Mouse (Mus musculus) lung, adult 18-20 months (tissue): Measurements from ENCODE around the gene Fam209.

ENCODE experiments used
- DNase-seq, 2 experiments: peaks; one replicate each; pipeline ENCODE4 v3.0.0; 2022; ENCODE audit warnings: mixed read lengths in 2 of 2

The Fam209 gene

DNA sequence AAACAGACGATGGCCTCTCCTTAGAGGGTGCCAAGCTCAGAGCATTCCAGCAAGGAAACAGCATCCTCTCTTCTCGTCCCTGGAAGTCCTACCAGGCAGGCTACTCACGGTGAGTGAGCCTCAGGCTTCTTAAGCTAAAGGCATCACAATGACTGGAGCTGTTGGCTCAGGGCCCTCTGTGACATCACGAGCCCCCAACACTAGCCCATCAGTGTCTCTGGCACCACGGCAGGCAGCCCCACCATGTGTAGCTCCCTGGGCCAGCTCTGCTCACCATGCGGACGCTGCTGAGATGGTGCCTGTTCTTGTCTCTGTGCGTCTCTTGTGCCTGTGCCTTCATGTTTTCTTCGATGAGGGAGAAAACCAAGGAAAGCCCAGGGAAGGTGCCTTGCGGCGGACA, at the start of gene Fam209:
Fam209 (plus strand) TSS at position 203 of the 400 bp plus-strand sequence.
- no peak for DNase-seq

DNA sequence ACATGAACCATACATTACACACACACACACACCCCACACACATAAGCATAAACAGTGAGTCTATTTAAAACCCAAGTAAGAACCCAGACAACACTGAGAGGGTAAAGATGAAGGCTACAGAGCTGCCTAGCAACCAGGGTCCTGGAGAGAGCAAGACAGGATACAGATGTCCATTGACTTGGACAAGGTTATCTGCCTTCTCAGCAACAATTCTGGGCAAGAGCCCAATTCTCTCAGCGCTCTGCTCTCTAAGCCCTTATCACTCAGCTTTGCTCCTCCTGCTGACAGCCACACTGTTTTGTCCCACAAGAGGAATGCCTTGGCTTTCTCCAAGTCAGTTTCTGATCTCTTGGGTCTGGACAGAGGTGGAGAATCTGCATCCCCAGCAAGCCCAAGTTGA, 41.7 kb upstream of the Fam209 start:
- no peak for DNase-seq

DNA sequence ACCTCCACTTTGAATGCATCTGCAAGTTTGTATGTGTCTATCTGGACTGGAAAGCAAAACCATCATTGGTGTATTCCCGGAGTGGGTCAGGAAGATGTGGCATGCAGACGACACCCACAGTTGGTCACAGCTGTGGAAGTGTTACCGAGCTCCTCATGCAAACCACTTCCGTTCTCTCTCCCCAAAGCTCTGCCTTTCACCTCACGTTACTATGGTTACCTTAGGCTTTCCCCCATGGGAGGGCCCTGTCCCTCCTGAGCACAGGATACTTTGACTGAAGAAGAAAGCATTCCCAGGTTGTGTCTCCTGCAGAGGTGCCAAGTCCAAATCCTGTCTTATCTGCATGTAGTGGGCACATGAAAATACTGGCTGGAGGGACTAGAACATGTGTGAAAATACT, 38.6 kb upstream of the Fam209 start:
- peak; percentile 11 to 13 for DNase-seq

GRCm38 (mm10) chr2:172437371-172437952, 34.9 kb upstream of the Fam209 start:
- DNase-seq, result peak; percentile 15 to 20

GRCm38 (mm10) chr2:172439843-172440639, 32.3 kb upstream of the Fam209 start, which contains the start of gene Rtf2:
Gene Rtf2, plus strand, starts transcription at chr2:172440556.
- peak; percentile 98 to 99 for DNase-seq

DNA sequence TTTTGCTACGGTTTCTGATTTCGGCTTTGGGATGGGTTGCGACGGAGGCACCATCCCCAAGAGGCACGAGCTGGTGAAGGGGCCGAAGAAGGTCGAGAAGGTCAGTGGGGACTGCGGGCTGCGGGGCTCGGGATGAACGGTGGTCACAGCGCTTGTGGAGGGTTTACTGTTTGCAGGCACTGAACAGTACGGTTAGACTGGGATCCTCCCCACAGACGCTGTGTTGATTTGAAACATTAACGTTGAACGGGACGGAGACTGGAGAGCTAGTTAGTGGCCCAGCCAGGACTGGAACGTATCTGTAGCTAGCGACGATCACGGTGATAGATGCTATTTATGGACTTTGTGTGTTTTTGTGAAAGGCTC, 31.7 kb upstream of the Fam209 start:
- DNase-seq, result no peak

DNA sequence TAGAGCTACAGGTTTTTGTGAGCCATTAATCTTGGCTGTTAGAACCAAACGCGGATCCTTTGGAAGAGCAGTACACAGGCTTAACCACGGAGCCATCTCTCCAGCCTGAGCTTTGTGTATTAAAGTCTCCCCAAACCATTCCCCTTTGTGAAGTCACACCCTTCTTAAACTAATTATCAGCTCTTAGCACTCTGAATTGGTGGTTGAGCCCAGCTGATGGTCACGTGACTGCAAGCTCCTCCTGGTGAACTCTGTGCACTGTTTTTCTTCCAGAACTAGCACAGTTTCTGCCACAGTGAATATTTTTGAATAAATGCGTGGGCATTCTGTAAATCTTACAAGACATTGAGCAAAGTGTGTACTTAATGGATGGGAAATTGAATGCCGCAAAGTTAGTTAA, 31.1 kb upstream of the Fam209 start:
- peak; percentile 18 to 19 for DNase-seq

- no peak for DNase-seq
These were observed 26.7 kb upstream of the Fam209 start for GRCm38 (mm10) chr2:172445617-172446016.

DNA sequence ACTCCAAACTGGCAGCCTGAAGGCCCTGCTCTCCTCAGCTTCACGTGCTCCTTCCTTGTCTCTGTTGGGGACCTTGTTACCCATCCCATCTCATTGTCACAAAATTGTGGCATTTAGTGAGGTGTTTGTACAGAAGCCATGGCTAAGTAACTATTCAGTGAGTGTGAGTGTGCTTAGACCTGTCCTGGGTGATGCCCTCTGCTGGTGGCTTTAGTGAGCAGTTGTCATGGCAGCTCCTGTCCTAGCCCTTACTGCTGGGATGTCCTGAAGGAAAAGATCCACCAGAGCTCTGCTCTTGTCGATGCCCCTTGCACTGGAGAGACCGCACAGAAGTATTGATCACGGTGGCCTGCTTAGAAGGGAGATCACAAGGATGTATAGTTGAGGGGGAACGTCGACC, 25.0 kb upstream of the Fam209 start:
- no peak for DNase-seq

DNA sequence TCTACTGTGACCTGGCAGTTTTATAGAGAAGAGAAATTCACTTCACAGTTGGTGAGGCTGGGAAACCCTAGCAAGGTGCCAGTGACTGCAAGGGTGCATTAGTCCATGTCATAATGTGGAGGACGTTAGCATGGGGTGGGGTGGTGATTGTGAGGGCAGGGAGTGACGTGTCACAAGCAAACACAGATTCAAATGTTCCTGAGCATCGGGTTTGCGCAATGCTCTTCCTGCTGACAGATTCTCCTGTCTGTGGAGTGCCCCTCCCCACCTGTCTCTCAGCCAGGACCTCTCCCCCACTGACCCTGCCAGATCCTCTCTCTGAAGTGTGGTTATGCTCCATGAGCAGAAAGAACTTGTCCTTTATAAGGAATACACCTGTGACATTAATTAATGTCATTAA, 24.0 kb upstream of the Fam209 start:
- DNase-seq, result no peak

- no peak for DNase-seq
These were observed 21.7 kb upstream of the Fam209 start for GRCm38 (mm10) chr2:172450640-172451039.

- no peak for DNase-seq
These were observed 20.3 kb upstream of the Fam209 start for GRCm38 (mm10) chr2:172452031-172452430.

GRCm38 (mm10) chr2:172452458-172452857, 19.9 kb upstream of the Fam209 start:
- no peak for DNase-seq

DNA sequence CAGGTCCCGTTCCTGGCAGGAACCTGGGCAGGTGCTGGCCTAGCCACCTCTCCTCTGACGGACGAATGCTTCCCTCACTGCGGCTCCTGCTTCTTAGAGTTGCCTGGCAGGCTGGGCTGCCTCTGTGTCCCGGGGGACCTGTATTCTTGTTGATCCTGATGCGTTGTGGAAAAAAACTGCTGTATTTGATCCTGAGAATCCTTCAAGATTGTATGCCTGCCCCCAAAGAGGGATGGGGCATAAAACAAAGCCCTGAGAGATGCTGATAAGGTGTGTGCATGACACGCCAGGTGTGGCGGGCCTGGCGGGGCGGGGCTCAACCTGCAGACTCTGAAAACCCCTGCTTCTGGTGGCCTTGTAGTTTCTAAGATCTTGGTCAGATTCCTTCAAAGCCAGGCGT, 13.8 kb upstream of the Fam209 start, which contains the start of gene Gcnt7:
Gcnt7 (minus strand) TSS at position 101 of the 400 bp plus-strand sequence.
- no peak for DNase-seq

DNA sequence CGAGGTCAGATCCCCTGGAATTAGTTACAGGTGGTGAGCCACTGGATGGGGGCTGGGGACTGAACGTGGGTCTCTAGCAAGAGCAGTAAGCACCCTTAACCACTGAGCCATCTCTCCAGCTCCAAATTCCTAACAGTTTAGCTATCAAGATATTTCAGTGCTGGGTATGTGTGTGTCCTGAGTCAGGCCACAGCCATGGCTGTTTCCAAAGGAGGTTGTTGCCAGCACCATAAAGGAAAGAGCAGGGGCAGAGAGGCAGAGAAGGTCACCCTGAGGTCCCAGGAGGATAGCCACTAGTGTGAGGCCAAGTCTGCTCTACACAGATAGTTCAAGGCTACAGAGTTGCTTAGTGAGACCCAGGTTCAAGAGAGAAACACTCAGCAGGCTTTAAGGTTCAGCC, 11.7 kb upstream of the Fam209 start:
- no peak for DNase-seq

DNA sequence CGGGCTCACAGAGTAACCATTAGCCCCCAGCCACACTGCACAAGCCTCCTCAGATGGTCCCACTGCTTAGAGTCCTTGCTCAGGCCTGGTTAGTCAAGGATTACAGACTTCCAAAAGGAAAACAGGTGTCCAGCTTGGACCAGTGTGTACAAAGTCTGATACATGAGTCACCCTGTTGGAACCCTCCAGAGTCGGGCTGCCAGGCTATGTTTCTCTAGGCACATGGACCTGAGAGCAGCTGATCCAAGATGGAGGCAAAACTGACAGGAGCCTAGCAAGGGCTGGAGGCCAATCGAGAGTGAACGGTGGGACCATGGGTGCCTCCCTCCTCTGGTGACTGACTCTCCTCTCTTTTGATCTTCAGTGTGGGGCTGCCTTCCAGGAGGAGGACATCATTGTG, 9.5 kb upstream of the Fam209 start:
- no peak for DNase-seq

GRCm38 (mm10) chr2:172466427-172467132, 5.7 kb upstream of the Fam209 start:
- no peak for DNase-seq

DNA sequence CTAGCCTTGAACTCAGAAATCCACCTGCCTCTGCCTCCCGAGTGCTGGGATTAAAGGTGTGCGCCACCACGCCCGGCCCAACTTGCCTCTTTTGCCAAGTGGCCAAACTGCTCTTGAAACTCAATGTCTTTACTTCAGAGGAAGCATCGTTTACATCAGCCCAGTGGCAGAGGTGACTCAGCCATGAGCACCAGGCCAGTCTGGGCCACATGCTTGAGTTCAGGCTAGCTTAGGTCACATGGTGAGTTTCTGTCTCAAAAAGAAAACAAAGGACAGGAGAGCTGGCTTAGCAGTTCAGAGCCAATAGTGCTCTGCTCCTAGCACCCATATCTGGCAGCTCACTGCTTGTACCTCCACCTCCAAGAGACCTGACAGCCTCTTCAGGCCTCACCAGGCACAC, 5.1 kb upstream of the Fam209 start:
- DNase-seq, result no peak

DNA sequence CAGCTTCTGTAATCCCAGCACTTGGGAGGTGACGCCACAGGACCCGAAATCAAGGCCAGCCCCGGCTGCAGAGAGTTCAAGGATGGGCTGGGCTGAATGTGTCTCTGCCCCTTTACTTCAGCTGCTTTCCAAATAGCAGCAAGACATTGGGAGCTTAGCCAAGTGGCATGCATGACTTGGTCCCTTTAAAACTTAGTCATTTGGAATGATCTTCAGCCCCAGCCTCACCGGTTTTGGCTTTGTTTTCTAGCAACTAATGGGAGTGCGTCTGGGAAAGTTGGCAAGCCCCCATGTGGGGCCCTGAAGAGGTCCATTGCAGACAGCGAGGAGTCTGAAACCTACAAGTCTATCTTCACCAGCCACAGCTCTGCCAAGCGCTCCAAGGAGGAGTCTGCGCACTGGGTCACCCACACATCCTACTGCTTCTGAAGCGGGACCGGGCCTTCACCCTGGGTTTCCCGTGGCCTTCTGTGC, 3.9 kb upstream of the Fam209 start:
- DNase-seq, result peak in 1 of 2 experiments; percentile 21

DNA sequence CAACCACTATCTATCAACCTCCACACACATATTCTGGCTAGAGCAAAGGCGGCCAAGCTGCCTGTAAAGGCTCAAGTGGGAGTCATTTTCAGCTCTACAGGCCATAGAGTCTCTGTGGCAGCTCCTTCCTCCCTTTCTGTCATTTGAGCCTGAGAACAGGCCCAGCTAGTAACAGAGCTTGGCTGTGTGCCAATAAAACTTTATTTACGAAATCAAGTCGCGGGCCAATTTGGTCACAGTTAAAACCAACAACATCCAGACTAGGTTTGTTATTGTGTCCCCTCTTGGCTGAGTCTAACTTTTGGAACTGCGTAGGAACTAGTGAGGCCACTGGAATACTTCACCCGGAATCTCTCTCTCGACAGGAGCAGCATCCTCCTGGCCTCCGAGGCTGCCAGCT, 1.3 kb downstream of the Fam209 start:
- peak in 1 of 2 experiments; percentile 18 for DNase-seq

DNA sequence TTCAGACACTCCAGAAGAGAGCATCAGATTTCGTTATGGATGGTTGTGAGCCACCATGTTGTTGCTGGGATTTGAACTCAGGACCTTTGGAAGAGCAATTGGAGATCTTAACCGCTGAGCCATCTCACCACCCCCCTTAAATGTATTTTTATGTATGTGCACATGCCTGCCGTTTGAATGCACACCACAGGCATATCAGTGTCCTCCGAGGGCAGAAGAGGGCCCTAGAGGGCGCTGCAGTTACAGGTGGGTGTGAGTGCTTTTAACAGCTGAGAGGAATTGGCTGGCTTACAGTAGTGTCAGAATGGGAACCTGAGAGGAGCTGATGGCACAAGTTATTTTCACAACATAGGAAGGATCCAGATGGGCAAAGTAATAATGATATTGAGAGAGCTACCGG, 2.6 kb downstream of the Fam209 start:
- peak in 1 of 2 experiments; percentile 5 for DNase-seq

- no peak for DNase-seq
These were observed 4.5 kb downstream of the Fam209 start for GRCm38 (mm10) chr2:172476707-172477260.

GRCm38 (mm10) chr2:172477350-172477749, 5.0 kb downstream of the Fam209 start:
- no peak for DNase-seq
